In genomic region chr1:87982291-87982690, GRCm38 (mm10) we compare ENCODE assay signal across 21 mouse cellular contexts. TPM values are rescaled to one million over a fixed set of nuclear protein-coding genes. Genes with fewer than 3 reads are reported as not detected.
DNase-seq lines count a peak whose midpoint lies in the region; ATAC-seq lines count a peak whose summit lies in the region.
"Had no signal": no experiment of that assay in that cellular context is flagged by ENCODE, and none has a peak within 500 bp of the region (broad histone marks: within the 10 kb centered on the region; RNA-seq: fewer than 3 reads in every experiment).

No protein-coding gene starts in this region.

- 67% methylated on average over 4 of the region's 4 CpGs for WGBS in midbrain, embryonic 14.5 days
- 61% methylated on average over 4 of the region's 4 CpGs for WGBS in midbrain, embryonic 15.5 days

- H3K9ac ChIP-seq in midbrain, embryonic 14.5 days (replicated peaks; ENCODE audit: low read length), result no peak overlapping the region
- no peak overlapping the region for H3K9ac ChIP-seq in midbrain, embryonic 15.5 days
- H3K9ac ChIP-seq: heart, embryonic 15.5 days; hindbrain, embryonic 14.5 days had no signal

- no peaks in the 10 kb centered on the region for H3K27me3 ChIP-seq in midbrain, embryonic 14.5 days (ENCODE audit: control insufficient read depth, insufficient read depth, low read length)
- H3K27me3 ChIP-seq in midbrain, embryonic 15.5 days (replicated peaks), result no peaks in the 10 kb centered on the region
- H3K27me3 ChIP-seq: CH12.LX; heart, embryonic 15.5 days; Patski had no signal

- H3K36me3 ChIP-seq in midbrain, embryonic 14.5 days (ENCODE audit: control insufficient read depth, insufficient read depth, low read length), result peaks cover 82% of the 10 kb centered on the region
- H3K36me3 ChIP-seq in midbrain, embryonic 15.5 days (replicated peaks), result peaks cover 55% of the 10 kb centered on the region

- H3K4me3 ChIP-seq in midbrain, embryonic 14.5 days (replicated peaks; ENCODE audit: low read depth, low read length), result no peak overlapping the region
- no peak overlapping the region for H3K4me3 ChIP-seq in midbrain, embryonic 15.5 days
- H3K4me3 ChIP-seq: heart, adult 2 months; heart, embryonic 15.5 days; hindbrain, embryonic 10.5 days had no signal

- H3K9me3 ChIP-seq in midbrain, embryonic 14.5 days (ENCODE audit: control insufficient read depth, low read length), result no peaks in the 10 kb centered on the region
- no peaks in the 10 kb centered on the region for H3K9me3 ChIP-seq in midbrain, embryonic 15.5 days
- H3K9me3 ChIP-seq: heart, embryonic 15.5 days; hindbrain, embryonic 10.5 days had no signal

- intact Hi-C loops in heart, postnatal 25 days (cut with DNase I), result no loop called here

- H3K4me2 ChIP-seq in midbrain, embryonic 14.5 days (ENCODE audit: low read length), result no peak overlapping the region
- H3K4me2 ChIP-seq in midbrain, embryonic 15.5 days, result no peak overlapping the region
- H3K4me2 ChIP-seq: heart, embryonic 11.5 days; heart, embryonic 15.5 days; hindbrain, embryonic 14.5 days had no signal

- ATAC-seq in frontal cortex, adult (ENCODE audit: low TSS enrichment), result 0 out of 2 replicates have a peak, but pooled peaks have one; percentile 65
- ATAC-seq in midbrain, embryonic 14.5 days (ENCODE audit: low FRiP score, low TSS enrichment), result no peak
- ATAC-seq in midbrain, embryonic 15.5 days (replicated peaks), result no peak
- ATAC-seq: activated CD4-positive, CD25-positive, alpha-beta regulatory T cell, adult 4 months; forebrain, embryonic 16.5 days; Patski had no signal

- no peak for DNase-seq in frontal cortex, postnatal 10 days (ENCODE audit: low spot score in 2 of 2)
- peak; percentile 3 for DNase-seq in midbrain, embryonic 14.5 days
- peak; percentile 34 for DNase-seq in brain, adult 2 months (ENCODE audit: low read depth, low spot score)
- DNase-seq in right cerebral cortex, postnatal 25 days, result peak; percentile 4
- no peak for DNase-seq in heart, postnatal 25 days (ENCODE audit: low spot score)
- DNase-seq: adrenal gland, postnatal 14 days; cerebellum, adult 2 months; cerebellum, postnatal 10 days; gastrocnemius, postnatal 14 days; heart, adult 2 months; heart, postnatal 14 days had no signal

- H3K4me1 ChIP-seq in midbrain, embryonic 14.5 days (ENCODE audit: control insufficient read depth, insufficient read depth, low read length), result no peaks in the 10 kb centered on the region
- no peaks in the 10 kb centered on the region for H3K4me1 ChIP-seq in midbrain, embryonic 15.5 days
- H3K4me1 ChIP-seq: heart, embryonic 15.5 days; hindbrain, embryonic 10.5 days had no signal

- no peak overlapping the region for H3K27ac ChIP-seq in midbrain, embryonic 14.5 days (replicated peaks; ENCODE audit: low read depth, low read length)
- no peak overlapping the region for H3K27ac ChIP-seq in midbrain, embryonic 15.5 days
- H3K27ac ChIP-seq: heart, adult 2 months; heart, embryonic 15.5 days; hindbrain, embryonic 10.5 days; hindbrain, embryonic 14.5 days had no signal

RNA-seq across cellular contexts. Expression of gene Usp40, which starts 26.1 kb away (rescaled TPM):
- 15.2 and 22.4 TPM in 2 replicates for polyA plus RNA-seq in midbrain, embryonic 14.5 days (2014; fragmentation: Nextera tagmentation; extraction: Ambion mirVana)
- polyA plus RNA-seq in midbrain, embryonic 15.5 days (2015; fragmentation: Nextera tagmentation; extraction: Ambion mirVana), result 22.0 and 23.4 TPM in 2 replicates
- total RNA-seq in heart, postnatal 25 days (2021), result 10 to 100 TPM; 16.1 to 19.4 TPM

Comparison
In these comparisons a context has a peak if more than half of its experiments do, and no peak if none do; other contexts are left out.
1. DNase-seq: peak in midbrain, embryonic 14.5 days (single experiment), brain, adult 2 months (single experiment) and right cerebral cortex, postnatal 25 days (single experiment); none in frontal cortex, postnatal 10 days (0 of 2) and heart, postnatal 25 days (single experiment).